Mouse (Mus musculus) brain, embryonic 14.5 days (tissue): Measurements from ENCODE around the gene Wipi2. TPM values are rescaled to one million over a fixed set of nuclear protein-coding genes. Genes with fewer than 3 reads are reported as not detected.

Experiments used
- DNase-seq: peaks from one replicate; pipeline ENCODE4 v3.0.0-alpha.2; 2011; ENCODE audit warnings: low read depth
- CTCF ChIP-seq: fragments of 200-500 bp; IDR thresholded peaks from 2 replicates; pipeline ENCODE4 v1.5.1; 2012; ENCODE audit warnings: inconsistent platforms, mild to moderate bottlenecking, moderate library complexity, borderline replicate concordance; ENCODE audit not compliant: insufficient read depth, insufficient read length; ENCODE audit errors: extremely low read depth
- POLR2A ChIP-seq: fragments of 200-500 bp; IDR thresholded peaks from 2 replicates; pipeline ENCODE4 v1.6.1; 2012; ENCODE audit warnings: mild to moderate bottlenecking, inconsistent platforms, borderline replicate concordance; ENCODE audit not compliant: poor library complexity, insufficient read depth, insufficient read length, severe bottlenecking; ENCODE audit errors: extremely low read depth
- polyA plus RNA-seq: library from polyadenylated mRNA; depleted of rRNA; stranded (reverse); fragments of >200 nt; gene quantifications from 2 replicates; pipeline ENCODE4 v1.2.3, GENCODE M21; 2012

The Wipi2 gene
- polyA plus RNA-seq, 1 experiment: 51.5 TPM

DNA sequence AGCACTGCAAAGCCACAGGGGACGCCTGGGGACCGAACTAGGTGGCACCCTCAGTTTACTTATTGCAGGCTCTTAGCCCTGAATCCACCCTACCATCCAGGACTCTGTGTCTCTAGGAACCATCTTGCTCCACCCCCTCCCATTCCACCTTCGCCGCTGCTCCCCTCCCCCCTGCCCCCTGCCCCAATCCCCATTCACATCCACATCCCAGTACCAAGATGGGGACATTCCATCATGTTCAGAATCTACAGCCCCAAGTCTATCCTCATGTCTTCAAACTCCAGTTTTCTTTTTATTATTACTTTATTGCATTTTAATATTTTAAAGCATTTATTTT, 18.5 kb upstream of the Wipi2 start:
- TF ChIP-seq POLR2A (no peak), CTCF (no peak)
- no peak for DNase-seq

GRCm38 (mm10) chr5:142610362-142610761, 17.1 kb upstream of the Wipi2 start:
- no peak for DNase-seq
- no peak for TF ChIP-seq CTCF
- TF ChIP-seq POLR2A: no peak

DNA sequence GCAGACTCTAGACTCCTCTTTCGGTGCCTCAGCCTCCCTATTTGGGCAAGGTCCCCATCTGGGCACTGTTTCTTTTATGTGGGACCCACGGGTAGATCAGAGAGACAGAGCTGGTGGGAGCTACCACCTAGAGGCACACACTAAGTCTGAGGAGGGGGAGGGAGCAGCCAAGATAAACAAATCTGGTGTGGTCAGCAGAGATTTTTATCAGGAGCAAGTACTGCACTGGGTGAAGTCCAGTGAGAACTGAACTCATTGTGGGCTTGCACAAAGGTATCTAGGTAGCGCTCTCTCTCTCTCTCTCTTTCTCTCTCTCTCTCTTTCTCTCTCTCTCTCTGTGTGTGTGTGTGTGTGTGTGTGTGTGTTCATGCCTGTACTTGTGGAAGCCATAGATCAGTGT, 13.0 kb upstream of the Wipi2 start:
- no peak for DNase-seq
- TF ChIP-seq CTCF: no peak
- TF ChIP-seq POLR2A: no peak

DNA sequence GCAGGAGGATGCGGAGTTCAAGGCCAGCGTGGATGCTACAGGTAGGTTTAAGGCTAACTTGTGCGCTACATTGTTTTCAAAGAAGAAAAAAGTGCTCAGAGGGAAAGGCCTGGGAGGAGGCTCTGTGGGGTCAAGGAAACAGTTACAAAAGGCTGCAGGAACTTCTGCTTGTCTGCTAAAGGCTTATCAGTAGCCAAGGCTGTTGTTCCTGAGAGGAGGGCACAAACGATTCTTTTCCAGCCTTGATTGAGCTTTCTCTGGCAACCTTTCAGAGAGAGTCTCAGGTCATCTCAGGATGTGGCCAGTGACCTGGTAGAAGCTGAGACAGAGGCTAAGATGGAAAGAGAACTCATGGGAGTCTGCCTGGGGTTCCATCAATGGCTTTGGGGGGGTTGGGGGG, 11.9 kb upstream of the Wipi2 start:
- TF ChIP-seq CTCF (no peak), POLR2A (no peak)
- DNase-seq: no peak

DNA sequence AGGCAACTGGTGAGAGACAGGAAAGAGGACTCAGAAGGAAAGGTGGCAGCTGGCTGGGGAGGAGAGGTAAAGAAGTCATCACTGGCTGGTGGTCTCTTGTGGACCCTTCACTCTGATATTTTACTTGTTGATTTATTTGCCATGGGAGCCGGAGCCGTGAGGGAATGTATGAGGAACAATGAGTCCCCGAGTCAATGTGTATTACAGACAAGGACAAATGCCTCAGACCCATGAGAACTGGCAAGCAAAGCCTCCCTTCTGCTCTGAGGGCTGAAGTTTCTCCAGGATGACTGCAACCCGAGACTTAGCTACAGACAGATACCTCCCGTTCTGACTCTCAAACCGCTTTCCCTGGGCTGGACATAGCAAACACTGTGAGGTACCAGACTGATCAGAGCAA, 11.2 kb upstream of the Wipi2 start:
- no peak for DNase-seq
- TF ChIP-seq CTCF: no peak
- TF ChIP-seq POLR2A: no peak

GRCm38 (mm10) chr5:142619866-142620265, 7.6 kb upstream of the Wipi2 start:
- peak; percentile 81 for DNase-seq
- TF ChIP-seq CTCF (peak; percentile 80; the same call in 1 of the 2 replicates), POLR2A (no peak)

GRCm38 (mm10) chr5:142621421-142621820, 6.1 kb upstream of the Wipi2 start:
- DNase-seq: no peak
- TF ChIP-seq POLR2A (no peak), CTCF (no peak)

DNA sequence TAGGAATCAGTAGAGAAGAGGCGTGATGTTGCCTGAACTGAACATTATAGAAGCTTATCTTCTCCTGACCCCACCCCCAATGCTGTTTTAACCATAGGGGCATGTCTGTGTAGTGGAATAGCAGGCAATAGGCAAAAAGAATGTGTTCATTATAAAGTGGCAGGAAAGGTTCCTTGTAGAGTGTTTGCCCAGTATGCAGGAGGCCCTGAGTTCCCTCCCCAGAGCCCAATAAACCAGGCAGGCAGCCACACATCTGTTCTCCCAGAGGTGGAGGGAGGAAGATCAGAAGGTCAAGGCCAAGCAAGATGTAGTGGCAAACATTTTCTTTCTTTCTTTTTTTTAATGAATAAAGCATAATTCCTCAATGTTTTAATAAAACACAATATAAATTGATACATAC, 5.4 kb upstream of the Wipi2 start:
- TF ChIP-seq CTCF: no peak
- DNase-seq: no peak

GRCm38 (mm10) chr5:142623080-142623479, 4.4 kb upstream of the Wipi2 start:
- no peak for TF ChIP-seq POLR2A
- TF ChIP-seq CTCF: peak; percentile 6; the same call in 1 of the 2 replicates
- DNase-seq: no peak

- peak; percentile 60; the same call in 1 of the 2 replicates for TF ChIP-seq POLR2A
- no peak for TF ChIP-seq CTCF
- peak; percentile 98 for DNase-seq
Observed at GRCm38 (mm10) chr5:142628726-142629662, 1.5 kb downstream of the Wipi2 start.

GRCm38 (mm10) chr5:142629663-142630025, 2.1 kb downstream of the Wipi2 start:
- DNase-seq: no peak
- TF ChIP-seq CTCF (no peak), POLR2A (no peak; the same call in 1 of the 2 replicates)

DNA sequence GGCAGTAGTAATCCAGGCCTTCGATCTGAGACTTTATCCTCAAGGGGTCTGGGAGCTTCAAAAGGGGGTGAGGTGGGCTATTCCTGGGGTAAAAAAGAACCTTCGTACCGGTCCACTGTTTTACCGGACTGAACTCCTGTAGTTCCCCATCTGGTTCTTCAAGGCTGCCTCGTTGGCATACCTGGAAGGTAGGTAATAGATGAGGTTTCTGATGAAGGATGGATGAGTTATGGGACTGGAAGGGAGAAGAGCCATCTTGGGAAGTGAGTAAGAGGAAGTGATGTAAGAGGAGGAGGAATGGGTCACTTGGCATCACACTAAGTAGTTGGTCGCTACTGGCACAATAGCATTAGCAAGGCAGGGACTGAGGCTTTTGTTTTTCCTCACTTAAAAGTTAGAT, 2.7 kb downstream of the Wipi2 start:
- peak; percentile 56 for DNase-seq
- no peak for TF ChIP-seq CTCF
- no peak for TF ChIP-seq POLR2A
